Comparison of ENCODE assay signal across 17 mouse cellular contexts in genomic region chr9:65248377-65248690, GRCm38 (mm10). TPM values are rescaled to one million over a fixed set of nuclear protein-coding genes. Genes with fewer than 3 reads are reported as not detected.
A peak's percentile ranks its signal among the peaks of the same experiment; 100 is the strongest.
DNase-seq lines count a peak whose midpoint lies in the region; ATAC-seq and TF ChIP-seq lines count a peak whose summit lies in the region.
"Had no signal": no experiment of that assay in that cellular context is flagged by ENCODE, and none has a peak within 500 bp of the region (broad histone marks: within the 10 kb centered on the region; RNA-seq: fewer than 3 reads in every experiment).

No protein-coding gene starts in this region.

- H3K4me3 ChIP-seq in lung, postnatal 0 days (ENCODE audit: low read depth, low read length), result no peak overlapping the region
- H3K4me3 ChIP-seq in heart, postnatal 0 days (ENCODE audit: low read depth, low read length), result no peak overlapping the region
- H3K4me3 ChIP-seq in layer of hippocampus, adult 2 months, result no peak overlapping the region
- H3K4me3 ChIP-seq: hindbrain, embryonic 13.5 days; limb, embryonic 13.5 days; midbrain, embryonic 12.5 days had no signal

- H3K27me3 ChIP-seq in lung, postnatal 0 days (replicated peaks; ENCODE audit: insufficient read depth, low read length), result no peaks in the 10 kb centered on the region
- H3K27me3 ChIP-seq in heart, postnatal 0 days (ENCODE audit: control insufficient read depth, insufficient read depth, low read length), result no peaks in the 10 kb centered on the region
- H3K27me3 ChIP-seq: hindbrain, embryonic 13.5 days; limb, embryonic 13.5 days; midbrain, embryonic 12.5 days had no signal

- intact Hi-C loops in gastrocnemius, postnatal 36 days (cut with DNase I), result no loop called here

- no peak overlapping the region for H3K4me2 ChIP-seq in lung, postnatal 0 days (replicated peaks; ENCODE audit: low read depth, low read length)
- no peak overlapping the region for H3K4me2 ChIP-seq in heart, postnatal 0 days (ENCODE audit: low read depth, low read length)
- H3K4me2 ChIP-seq: hindbrain, embryonic 13.5 days; limb, embryonic 13.5 days; midbrain, embryonic 12.5 days had no signal

- H3K9ac ChIP-seq in lung, postnatal 0 days (replicated peaks; ENCODE audit: low read depth), result no peak overlapping the region
- H3K9ac ChIP-seq in heart, postnatal 0 days (replicated peaks; ENCODE audit: low read depth, low read length), result no peak overlapping the region
- H3K9ac ChIP-seq: hindbrain, embryonic 13.5 days; limb, embryonic 13.5 days; liver, postnatal 0 days; midbrain, embryonic 12.5 days had no signal

- H3K36me3 ChIP-seq in lung, postnatal 0 days (ENCODE audit: insufficient read depth, low read length), result no peaks in the 10 kb centered on the region
- H3K36me3 ChIP-seq in heart, postnatal 0 days (replicated peaks; ENCODE audit: control insufficient read depth, insufficient read depth, low read length), result no peaks in the 10 kb centered on the region
- H3K36me3 ChIP-seq: hindbrain, embryonic 13.5 days; limb, embryonic 13.5 days; midbrain, embryonic 12.5 days had no signal

- no peak for TF ChIP-seq EP300 in lung, postnatal 0 days (IDR thresholded peaks at IDR 0.05)
- TF ChIP-seq EP300 in heart, postnatal 0 days (IDR thresholded peaks at IDR 0.05; ENCODE audit: low read depth), result no peak

- no peak for TF ChIP-seq CTCF in lung, postnatal 0 days (IDR thresholded peaks at IDR 0.05)
- TF ChIP-seq CTCF in heart, postnatal 0 days (IDR thresholded peaks at IDR 0.05; ENCODE audit: low read depth), result no peak
- TF ChIP-seq CTCF in layer of hippocampus, adult 2 months (conservative IDR thresholded peaks at IDR 0.05), result no peak

- no peak for ATAC-seq in lung, postnatal 0 days
- ATAC-seq in heart, postnatal 0 days (ENCODE audit: insufficient read depth, low read depth), result peak; percentile 39; the same call in 1 of the 2 replicates
- ATAC-seq: forebrain, embryonic 14.5 days; intestine, postnatal 0 days; liver, postnatal 0 days had no signal

- no peaks in the 10 kb centered on the region for H3K9me3 ChIP-seq in lung, postnatal 0 days (ENCODE audit: low read length)
- no peaks in the 10 kb centered on the region for H3K9me3 ChIP-seq in heart, postnatal 0 days (replicated peaks; ENCODE audit: control insufficient read depth, low read length)
- H3K9me3 ChIP-seq: hindbrain, embryonic 13.5 days; limb, embryonic 13.5 days; midbrain, embryonic 12.5 days had no signal

- H3K4me1 ChIP-seq in lung, postnatal 0 days (ENCODE audit: insufficient read depth, low read depth, low read length), result no peaks in the 10 kb centered on the region
- H3K4me1 ChIP-seq in heart, postnatal 0 days (ENCODE audit: control insufficient read depth, insufficient read depth), result 0 out of 2 replicates have a peak, but pooled peaks cover 9% of the 10 kb centered on the region

- 65% methylated on average over 5 of the region's 5 CpGs for WGBS in lung, postnatal 0 days
- whole genome bisulfite sequencing in heart, postnatal 0 days, result 71% methylated on average over 5 of the region's 5 CpGs

- DNase-seq in gastrocnemius, postnatal 25 days, result peak; percentile 33
- DNase-seq in gastrocnemius, postnatal 36 days, result no peak
- DNase-seq in lung, adult 18-20 months, result peak; percentile 18 to 19
- DNase-seq in lung, postnatal 0 days (ENCODE audit: low spot score), result no peak
- no peak for DNase-seq in heart, postnatal 0 days (ENCODE audit: low spot score)
- DNase-seq in thymus, postnatal 0 days (ENCODE audit: low spot score), result peak; percentile 22
- DNase-seq in layer of hippocampus, adult 11-12 months (ENCODE audit: low spot score), result no peak
- DNase-seq in layer of hippocampus, adult 2 months (ENCODE audit: low spot score in 2 of 2), result no peak
- DNase-seq: adrenal gland, adult 8-10 months; cerebellum, postnatal 25 days; liver, postnatal 0 days had no signal

- H3K27ac ChIP-seq in lung, postnatal 0 days (ENCODE audit: low read length), result no peak overlapping the region
- H3K27ac ChIP-seq in heart, postnatal 0 days (ENCODE audit: low read depth), result peak overlapping the region; percentile 34; the same call in 1 of the 2 replicates
- no peak overlapping the region for H3K27ac ChIP-seq in layer of hippocampus, adult 2 months
- H3K27ac ChIP-seq: hindbrain, embryonic 13.5 days; limb, embryonic 13.5 days; midbrain, embryonic 12.5 days had no signal

RNA-seq across cellular contexts. Expression of gene Cilp, which starts 16.6 kb away (rescaled TPM):
- total RNA-seq in gastrocnemius, postnatal 25 days (2021), result 100 to 1,000 TPM in 1 of 2 experiments, 10 to 100 TPM in 1; 28.8 to 105 TPM
- 10 to 100 TPM; 13.6 to 24.2 TPM for total RNA-seq in gastrocnemius, postnatal 36 days (2021)
- 0.08 and 0.13 TPM in 2 replicates for polyA plus RNA-seq in lung, postnatal 0 days (2015; fragmentation: Nextera tagmentation; extraction: Ambion mirVana)
- 0.73 and 0.88 TPM in 2 replicates for total RNA-seq in heart, postnatal 0 days (2014; rRNA removed; ENCODE audit: low replicate concordance)
- 0.19 and 0.21 TPM in 2 replicates for polyA plus RNA-seq in heart, postnatal 0 days (2015; fragmentation: Nextera tagmentation; extraction: Ambion mirVana)
- 0.61 and 0.77 TPM in 2 replicates for polyA plus RNA-seq in thymus, postnatal 0 days (2015; fragmentation: Nextera tagmentation; extraction: Ambion mirVana)
- total RNA-seq in layer of hippocampus, adult 2 months (2021), result under 1 TPM in 1 of 2 experiments, not detected in 1; 0.26 TPM
- total RNA-seq: left cerebral cortex, adult 18-20 months had no signal

RNA-seq across cellular contexts. Expression of gene Clpx, which starts 45.7 kb away (rescaled TPM):
- total RNA-seq in gastrocnemius, postnatal 25 days (2021), result 10 to 100 TPM; 44.9 to 60.0 TPM
- 10 to 100 TPM; 46.9 to 65.0 TPM for total RNA-seq in gastrocnemius, postnatal 36 days (2021)
- 38.8 and 43.5 TPM in 2 replicates for polyA plus RNA-seq in lung, postnatal 0 days (2015; fragmentation: Nextera tagmentation; extraction: Ambion mirVana)
- 37.4 and 37.8 TPM in 2 replicates for total RNA-seq in heart, postnatal 0 days (2014; rRNA removed; ENCODE audit: low replicate concordance)
- 64.3 and 68.3 TPM in 2 replicates for polyA plus RNA-seq in heart, postnatal 0 days (2015; fragmentation: Nextera tagmentation; extraction: Ambion mirVana)
- 49.8 and 55.5 TPM in 2 replicates for polyA plus RNA-seq in thymus, postnatal 0 days (2015; fragmentation: Nextera tagmentation; extraction: Ambion mirVana)
- total RNA-seq in layer of hippocampus, adult 2 months (2021), result 10 to 100 TPM; 32.6 to 35.8 TPM

RNA-seq across cellular contexts. Expression of gene Parp16, which starts 53.2 kb away (rescaled TPM):
- 1 to 10 TPM; 3.8 to 5.3 TPM for total RNA-seq in gastrocnemius, postnatal 25 days (2021)
- 1 to 10 TPM; 3.4 to 4.0 TPM for total RNA-seq in gastrocnemius, postnatal 36 days (2021)
- 5.3 and 5.4 TPM in 2 replicates for polyA plus RNA-seq in lung, postnatal 0 days (2015; fragmentation: Nextera tagmentation; extraction: Ambion mirVana)
- total RNA-seq in heart, postnatal 0 days (2014; rRNA removed; ENCODE audit: low replicate concordance), result 1.8 and 7.7 TPM in 2 replicates
- polyA plus RNA-seq in heart, postnatal 0 days (2015; fragmentation: Nextera tagmentation; extraction: Ambion mirVana), result 5.7 and 5.8 TPM in 2 replicates
- 6.0 and 7.3 TPM in 2 replicates for polyA plus RNA-seq in thymus, postnatal 0 days (2015; fragmentation: Nextera tagmentation; extraction: Ambion mirVana)
- total RNA-seq in layer of hippocampus, adult 2 months (2021), result 1 to 10 TPM; 5.0 to 5.1 TPM

Comparison
In these comparisons a context has a peak if more than half of its experiments do, and no peak if none do; other contexts are left out.
1. DNase-seq: peak in gastrocnemius, postnatal 25 days (single experiment), lung, adult 18-20 months (2 of 2) and thymus, postnatal 0 days (single experiment); none in gastrocnemius, postnatal 36 days (0 of 2), lung, postnatal 0 days (single experiment), heart, postnatal 0 days (single experiment), layer of hippocampus, adult 11-12 months (single experiment) and layer of hippocampus, adult 2 months (0 of 2).